Mouse (Mus musculus): ENCODE measurements around the gene Gan. TPM values are rescaled to one million over a fixed set of nuclear protein-coding genes. Genes with fewer than 3 reads are reported as not detected.

Gene Gan
- polyA plus RNA-seq, 1 experiment from 2014 or later: 2.1 TPM

- no peak overlapping the region for H3K4me3 ChIP-seq (replicated peaks)
- H3K36me3 ChIP-seq: no peaks in the 10 kb centered on the region
- 75% methylated on average over 6 of the region's 6 CpGs for WGBS
- no peaks in the 10 kb centered on the region for H3K4me1 ChIP-seq (replicated peaks)
- H3K4me2 ChIP-seq (replicated peaks): no peak overlapping the region
- H3K9ac ChIP-seq: no peak overlapping the region
- no peak for ATAC-seq
- no peaks in the 10 kb centered on the region for H3K9me3 ChIP-seq
- no peak overlapping the region for H3K27ac ChIP-seq
- no peaks in the 10 kb centered on the region for H3K27me3 ChIP-seq (replicated peaks)
Observed at GRCm38 (mm10) chr8:117242286-117242685, 84.4 kb downstream of the Gan start.

GRCm38 (mm10) chr8:117244601-117245000 is 86.7 kb downstream of the Gan start:
- Histone ChIP-seq H3K4me1 (replicated peaks) (no peaks in the 10 kb centered on the region), H3K9me3 (no peaks in the 10 kb centered on the region), H3K27ac (no peak overlapping the region), H3K36me3 (no peaks in the 10 kb centered on the region), H3K9ac (no peak overlapping the region), H3K4me3 (replicated peaks) (no peak overlapping the region), H3K4me2 (replicated peaks) (no peak overlapping the region), H3K27me3 (replicated peaks) (no peaks in the 10 kb centered on the region)
- no peak; the same call in 1 of the 2 replicates for ATAC-seq
- 44% methylated on average over 6 of the region's 6 CpGs for WGBS

GRCm38 (mm10) chr8:117248341-117248740 is 90.4 kb downstream of the Gan start:
- H3K9ac ChIP-seq: no peak overlapping the region
- ATAC-seq: no peak
- no peak overlapping the region for H3K4me2 ChIP-seq (replicated peaks)
- H3K4me1 ChIP-seq (replicated peaks): no peaks in the 10 kb centered on the region
- no peaks in the 10 kb centered on the region for H3K36me3 ChIP-seq
- no peak overlapping the region for H3K4me3 ChIP-seq (replicated peaks)
- H3K27me3 ChIP-seq (replicated peaks): no peaks in the 10 kb centered on the region
- WGBS: 65% methylated on average over 11 of the region's 11 CpGs
- no peak overlapping the region for H3K27ac ChIP-seq
- H3K9me3 ChIP-seq: no peaks in the 10 kb centered on the region

GRCm38 (mm10) chr8:117251086-117251681 is 93.2 kb downstream of the Gan start:
- H3K9ac ChIP-seq: no peak overlapping the region
- H3K9me3 ChIP-seq: no peaks in the 10 kb centered on the region
- WGBS: 54% methylated on average over 7 of the region's 7 CpGs
- no peak for ATAC-seq
- 0 out of 2 replicates have a peak, but pooled peaks cover 3% of the 10 kb centered on the region for H3K4me1 ChIP-seq (replicated peaks)
- H3K4me2 ChIP-seq (replicated peaks): no peak overlapping the region
- H3K27me3 ChIP-seq (replicated peaks): no peaks in the 10 kb centered on the region
- H3K27ac ChIP-seq: no peak overlapping the region
- no peak overlapping the region for H3K4me3 ChIP-seq (replicated peaks)
- H3K36me3 ChIP-seq: no peaks in the 10 kb centered on the region

- no peak overlapping the region for H3K4me2 ChIP-seq (replicated peaks)
- 86% methylated on average over 8 of the region's 8 CpGs for WGBS
- H3K4me3 ChIP-seq (replicated peaks): no peak overlapping the region
- no peaks in the 10 kb centered on the region for H3K36me3 ChIP-seq
- no peak overlapping the region for H3K9ac ChIP-seq
- no peak overlapping the region for H3K27ac ChIP-seq
- ATAC-seq: no peak
- H3K9me3 ChIP-seq: no peaks in the 10 kb centered on the region
- H3K4me1 ChIP-seq (replicated peaks): 0 out of 2 replicates have a peak, but pooled peaks cover 3% of the 10 kb centered on the region
- H3K27me3 ChIP-seq (replicated peaks): no peaks in the 10 kb centered on the region
Observed at GRCm38 (mm10) chr8:117252650-117253049, 94.7 kb downstream of the Gan start.

- Histone ChIP-seq H3K4me3 (replicated peaks) (no peak overlapping the region), H3K27me3 (replicated peaks) (no peaks in the 10 kb centered on the region), H3K9me3 (no peaks in the 10 kb centered on the region), H3K36me3 (no peaks in the 10 kb centered on the region), H3K4me1 (replicated peaks) (peaks cover 3% of the 10 kb centered on the region; the same call in 1 of the 2 replicates), H3K4me2 (replicated peaks) (no peak overlapping the region), H3K9ac (no peak overlapping the region), H3K27ac (no peak overlapping the region)
- 87% methylated on average over 17 of the region's 17 CpGs for WGBS
- ATAC-seq: no peak
Observed at GRCm38 (mm10) chr8:117253390-117254269, 95.7 kb downstream of the Gan start.

GRCm38 (mm10) chr8:117254496-117254895 is 96.6 kb downstream of the Gan start:
- H3K9me3 ChIP-seq: no peaks in the 10 kb centered on the region

GRCm38 (mm10) chr8:117256292-117256938 is 98.5 kb downstream of the Gan start:
- peak; percentile 93 for ATAC-seq
- WGBS: under 1% methylated on average over 87 of the region's 92 CpGs
- H3K36me3 ChIP-seq: no peaks in the 10 kb centered on the region
- H3K4me2 ChIP-seq (replicated peaks): peak overlapping the region; percentile 75
- no peaks in the 10 kb centered on the region for H3K27me3 ChIP-seq (replicated peaks)
- H3K4me1 ChIP-seq (replicated peaks): peaks cover 29% of the 10 kb centered on the region
- no peaks in the 10 kb centered on the region for H3K9me3 ChIP-seq
- peak overlapping the region; percentile 96 for H3K9ac ChIP-seq
- H3K27ac ChIP-seq: peak overlapping the region; percentile 79
- peak overlapping the region; percentile 93 for H3K4me3 ChIP-seq (replicated peaks)

More at GRCm38 (mm10) chr8:117254496-117254895, 96.6 kb downstream of the Gan start:
- H3K9ac ChIP-seq: no peak overlapping the region
- H3K4me2 ChIP-seq (replicated peaks): no peak overlapping the region
- H3K4me1 ChIP-seq (replicated peaks): peaks cover 12% of the 10 kb centered on the region
- H3K36me3 ChIP-seq: no peaks in the 10 kb centered on the region
- H3K27ac ChIP-seq: no peak overlapping the region
- ATAC-seq: no peak
- no peak overlapping the region for H3K4me3 ChIP-seq (replicated peaks)
- H3K27me3 ChIP-seq (replicated peaks): no peaks in the 10 kb centered on the region
- WGBS: 81% methylated on average over 6 of the region's 6 CpGs

GRCm38 (mm10) chr8:117257029-117257820 is 99.3 kb downstream of the Gan start, which contains the start of gene Cmip:
Gene Cmip, plus strand, starts transcription at chr8:117257064.
- Histone ChIP-seq H3K27me3 (replicated peaks) (no peaks in the 10 kb centered on the region), H3K9ac (peak within 1 kb of the TSS; percentile 96), H3K27ac (peak within 1 kb of the TSS; percentile 79), H3K4me1 (replicated peaks) (peaks cover 36% of the 10 kb centered on the region), H3K4me2 (replicated peaks) (peak within 1 kb of the TSS; percentile 75), H3K4me3 (replicated peaks) (peak within 1 kb of the TSS; percentile 93), H3K36me3 (no peaks in the 10 kb centered on the region), H3K9me3 (no peaks in the 10 kb centered on the region)
- under 1% methylated on average over 43 of the region's 65 CpGs for WGBS
- peak; percentile 6 for ATAC-seq

- peak overlapping the region; percentile 79 for H3K27ac ChIP-seq
- no peak for ATAC-seq
- H3K4me2 ChIP-seq (replicated peaks): peak overlapping the region; percentile 75
- no peaks in the 10 kb centered on the region for H3K9me3 ChIP-seq
- under 1% methylated on average over 22 of the region's 22 CpGs for WGBS
- H3K9ac ChIP-seq: peak overlapping the region; percentile 96
- H3K4me1 ChIP-seq (replicated peaks): peaks cover 42% of the 10 kb centered on the region
- H3K4me3 ChIP-seq (replicated peaks): peak overlapping the region; percentile 93
- H3K27me3 ChIP-seq (replicated peaks): no peaks in the 10 kb centered on the region
- H3K36me3 ChIP-seq: no peaks in the 10 kb centered on the region
Observed at GRCm38 (mm10) chr8:117257821-117258575, 100.1 kb downstream of the Gan start.

GRCm38 (mm10) chr8:117258576-117259040 is 100.7 kb downstream of the Gan start:
- Histone ChIP-seq H3K9me3 (no peaks in the 10 kb centered on the region), H3K4me1 (replicated peaks) (peaks cover 48% of the 10 kb centered on the region)

More at GRCm38 (mm10) chr8:117258576-117259040, 100.7 kb downstream of the Gan start:
- Histone ChIP-seq H3K4me3 (replicated peaks) (peak overlapping the region; percentile 93), H3K9ac (peak overlapping the region; percentile 96), H3K36me3 (no peaks in the 10 kb centered on the region), H3K4me2 (replicated peaks) (peak overlapping the region; percentile 75), H3K27ac (peak overlapping the region; percentile 79), H3K27me3 (replicated peaks) (no peaks in the 10 kb centered on the region)
- no peak for ATAC-seq
- 41% methylated on average over 6 of the region's 6 CpGs for WGBS

Measured in intestine, embryonic 15.5 days (tissue).